Mouse (Mus musculus): ENCODE data around the gene Sat2.

The Sat2 gene

DNA sequence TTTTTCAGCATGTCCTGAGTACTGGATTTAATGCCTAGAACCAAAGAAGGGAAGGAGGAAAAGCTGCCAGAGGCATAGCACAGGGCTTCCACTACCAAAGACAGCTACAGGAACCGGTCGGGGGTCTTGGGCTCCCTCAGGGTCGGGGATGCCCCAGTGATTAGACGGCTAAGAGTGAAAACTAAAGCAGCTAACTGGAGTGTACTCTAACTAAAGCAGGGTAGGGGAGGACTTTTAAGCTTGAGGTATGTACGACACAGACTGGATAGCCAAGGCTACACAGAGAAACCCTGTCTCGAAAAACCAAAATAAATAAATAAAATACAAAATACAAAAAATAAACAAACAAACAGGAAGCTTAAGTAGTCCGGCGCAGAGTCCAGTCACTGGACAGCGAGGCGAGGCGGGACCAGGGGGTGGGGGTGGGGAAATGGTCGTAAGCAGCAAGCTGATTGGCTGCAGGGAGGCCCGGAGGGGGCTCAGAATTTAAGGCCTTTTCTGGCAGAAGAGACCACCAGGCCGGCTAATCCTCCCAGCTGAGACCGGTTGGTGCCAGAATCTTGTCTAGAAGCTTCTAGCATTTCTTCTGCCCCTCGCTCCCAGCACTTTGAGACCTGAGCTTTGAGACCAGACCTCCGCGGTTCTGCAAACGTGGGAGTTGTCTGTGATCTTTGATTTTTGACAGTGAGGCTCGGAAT lies at the start of gene Sat2:
TSS of gene Sat2 (plus strand) at position 454 of the 698 bp plus-strand sequence.
- peak; percentile 87 for DNase-seq (ENCODE audit: inconsistent ontology term)

- no peak for DNase-seq (ENCODE audit: inconsistent ontology term)
Measured at GRCm38 (mm10) chr11:69575220-69575619, 46.6 kb upstream of the Sat2 start.

- no peak for DNase-seq (ENCODE audit: inconsistent ontology term)
Measured at GRCm38 (mm10) chr11:69576307-69576706, 45.5 kb upstream of the Sat2 start.

- no peak for DNase-seq (ENCODE audit: inconsistent ontology term)
Measured at GRCm38 (mm10) chr11:69578301-69578700, 43.5 kb upstream of the Sat2 start.

DNA sequence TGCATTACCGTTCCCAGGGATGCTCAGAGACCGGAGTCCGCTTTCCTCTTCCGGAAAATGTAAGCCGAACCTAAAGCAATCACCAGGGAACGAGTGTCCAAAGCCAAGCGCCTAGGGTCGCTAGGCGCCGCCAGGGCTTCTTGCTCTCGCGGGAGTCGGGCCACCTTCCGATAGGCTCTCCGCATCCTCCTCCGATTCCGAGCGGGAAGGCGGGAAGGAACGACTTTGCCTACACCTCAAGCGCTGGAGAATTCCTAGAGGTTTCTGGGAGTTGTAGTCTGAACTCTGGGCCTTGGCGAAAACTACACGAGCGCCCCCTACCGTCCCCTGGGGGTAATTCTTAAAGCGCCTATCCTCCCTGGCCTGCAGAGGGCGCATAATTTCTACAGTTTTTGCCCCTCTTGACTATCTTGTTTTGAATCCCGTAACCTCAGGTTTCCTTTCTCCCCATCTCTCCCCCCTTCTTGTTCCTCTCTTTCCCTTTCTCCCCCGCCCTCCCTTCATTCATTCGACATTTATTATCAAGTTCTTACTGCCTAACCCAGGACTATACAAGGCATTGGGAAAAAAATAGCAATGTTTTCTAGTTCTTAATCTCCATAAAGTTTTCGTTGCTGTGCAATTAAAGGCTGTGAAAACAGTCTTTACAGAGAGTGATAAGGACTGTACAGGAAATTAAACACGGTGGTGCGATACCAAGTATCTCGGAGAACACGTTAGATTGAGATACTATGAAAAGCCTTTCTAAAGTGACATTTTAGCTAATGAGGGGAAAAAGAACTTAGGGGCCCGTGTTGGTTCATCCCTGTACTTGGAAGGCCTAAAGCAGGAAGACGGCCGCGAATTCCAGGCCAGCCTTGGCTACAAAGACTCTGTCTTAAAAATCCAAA lies 42.5 kb upstream of the Sat2 start:
- peak; percentile 99 for DNase-seq (ENCODE audit: inconsistent ontology term)

- DNase-seq (ENCODE audit: inconsistent ontology term), result peak; percentile 94
Measured at GRCm38 (mm10) chr11:69580091-69580514, 41.7 kb upstream of the Sat2 start, which contains the start of the genes Wrap53 and Trp53. Gene Wrap53, minus strand, starts transcription at chr11:69580255. Gene Trp53, plus strand, starts transcription at chr11:69580359.

DNA sequence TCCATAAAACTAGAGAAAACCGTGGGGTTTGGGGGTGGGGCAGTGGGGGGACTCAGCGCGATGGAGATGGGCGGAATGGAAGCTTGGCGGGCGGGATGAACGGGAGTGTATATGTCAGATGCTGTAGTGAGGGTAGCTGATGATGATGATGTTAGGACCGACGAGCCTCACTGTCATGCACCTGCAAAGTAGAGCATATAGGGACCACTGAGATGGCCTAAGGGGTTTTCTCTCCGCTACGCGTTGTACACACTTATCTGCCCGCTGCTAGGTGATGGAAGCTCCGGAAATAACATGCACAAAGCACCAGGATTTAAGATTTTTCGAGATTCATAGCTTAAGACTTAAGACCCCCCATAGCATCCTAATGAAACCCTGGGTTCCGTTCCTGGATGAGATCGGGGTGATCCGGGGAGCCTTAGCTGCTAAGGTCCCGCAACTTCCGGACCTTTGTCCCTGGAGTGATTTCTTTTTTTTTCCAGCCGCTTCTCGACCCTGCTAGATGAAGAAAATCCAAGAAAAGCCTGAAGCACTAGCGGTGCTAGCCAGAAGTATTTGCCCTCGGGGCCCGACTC lies 41.2 kb upstream of the Sat2 start:
- no peak for DNase-seq (ENCODE audit: inconsistent ontology term)

DNA sequence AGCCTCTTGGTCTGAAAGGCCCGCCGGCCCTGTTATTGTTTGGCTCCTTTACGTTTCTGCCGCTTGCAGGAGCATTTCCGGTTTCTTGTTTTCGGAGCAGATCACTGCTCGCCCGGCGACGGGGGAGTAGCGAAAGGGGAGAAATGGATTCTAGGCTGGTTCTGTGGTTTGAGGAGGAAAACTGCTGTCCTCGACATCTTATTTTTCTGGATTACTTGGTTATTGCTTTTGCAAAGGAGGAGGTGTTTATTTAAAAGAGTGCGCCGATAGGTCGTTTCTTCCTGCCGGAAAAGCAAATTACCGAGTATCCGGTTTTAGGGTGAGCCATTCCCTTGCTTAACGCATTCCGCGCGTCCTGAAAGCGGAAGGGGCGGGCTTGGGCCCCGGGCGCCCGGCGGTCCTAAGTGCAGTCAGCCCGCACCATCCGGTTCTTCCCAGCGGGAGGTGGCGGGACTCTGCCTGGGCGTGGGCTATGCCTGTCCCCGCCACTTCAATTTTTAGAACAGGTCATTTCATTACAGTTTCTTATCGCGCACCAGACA lies 40.6 kb upstream of the Sat2 start:
- DNase-seq (ENCODE audit: inconsistent ontology term), result peak; percentile 97

DNA sequence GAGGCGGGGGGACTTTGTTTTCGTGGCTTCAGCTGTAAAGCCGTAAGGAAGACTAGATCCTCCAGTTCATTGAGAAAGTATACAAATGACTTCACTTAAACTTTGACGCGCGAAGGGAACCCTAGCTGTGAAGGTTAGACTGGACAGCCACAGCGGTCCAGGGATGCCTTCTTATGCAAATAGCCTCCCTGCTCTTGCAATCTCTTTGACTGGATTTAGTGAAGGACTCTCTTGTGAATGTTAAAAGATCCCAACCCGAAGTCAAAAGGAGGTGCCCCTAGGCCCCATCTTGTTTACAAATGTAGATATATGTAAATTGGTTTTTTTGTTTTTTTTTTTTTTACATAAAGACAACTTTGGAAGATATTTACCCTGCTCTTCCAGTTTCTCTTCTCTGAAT lies 40.0 kb upstream of the Sat2 start:
- DNase-seq (ENCODE audit: inconsistent ontology term), result no peak

GRCm38 (mm10) chr11:69582230-69582805 lies 39.5 kb upstream of the Sat2 start:
- no peak for DNase-seq (ENCODE audit: inconsistent ontology term)

- no peak for DNase-seq (ENCODE audit: inconsistent ontology term)
Measured at GRCm38 (mm10) chr11:69584008-69584407, 37.8 kb upstream of the Sat2 start.

- no peak for DNase-seq (ENCODE audit: inconsistent ontology term)
Measured at GRCm38 (mm10) chr11:69584937-69585336, 36.9 kb upstream of the Sat2 start.

- DNase-seq (ENCODE audit: inconsistent ontology term), result no peak
Measured at GRCm38 (mm10) chr11:69585718-69586325, 36.0 kb upstream of the Sat2 start.

GRCm38 (mm10) chr11:69589207-69589834 lies 32.5 kb upstream of the Sat2 start:
- no peak for DNase-seq (ENCODE audit: inconsistent ontology term)

GRCm38 (mm10) chr11:69590622-69591021 lies 31.2 kb upstream of the Sat2 start:
- no peak for DNase-seq (ENCODE audit: inconsistent ontology term)

GRCm38 (mm10) chr11:69591424-69591823 lies 30.4 kb upstream of the Sat2 start:
- no peak for DNase-seq (ENCODE audit: inconsistent ontology term)

DNA sequence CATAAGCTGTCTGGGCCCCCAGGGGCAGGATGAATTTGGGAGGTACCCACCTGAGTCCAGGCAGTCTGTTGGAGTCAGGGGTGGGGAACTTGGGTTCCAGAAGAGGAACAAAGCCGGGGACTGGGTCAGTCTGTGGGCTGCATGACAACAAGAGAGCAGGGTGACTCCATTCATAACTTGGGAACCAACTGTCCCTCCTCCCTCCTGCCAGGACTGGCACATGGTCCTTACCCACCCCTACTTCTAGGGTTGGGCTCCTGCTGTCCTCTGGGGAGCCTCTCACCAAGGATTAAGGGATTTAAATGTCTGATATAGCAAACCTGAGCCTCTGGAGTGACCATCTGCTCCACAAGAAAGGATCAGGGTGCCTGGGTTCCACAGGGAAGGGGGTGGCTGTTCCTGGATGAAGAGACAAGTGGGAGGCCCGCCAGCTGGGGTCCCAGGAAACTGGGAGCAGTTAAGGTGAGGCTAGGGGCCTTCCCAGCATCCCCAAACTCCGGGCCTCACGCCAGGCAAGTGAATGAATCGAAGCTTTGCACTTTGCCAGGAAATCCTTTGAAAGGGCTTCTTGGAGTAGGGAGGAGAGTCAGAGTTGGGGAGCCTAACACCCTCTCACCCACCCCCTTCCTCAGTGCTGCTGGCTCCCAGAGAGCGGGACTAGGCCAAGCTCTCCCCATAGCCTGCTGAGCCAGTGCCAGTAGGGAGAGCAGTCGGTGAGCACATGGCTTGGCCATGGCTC lies 29.8 kb upstream of the Sat2 start:
- peak; percentile 30 for DNase-seq (ENCODE audit: inconsistent ontology term)

DNA sequence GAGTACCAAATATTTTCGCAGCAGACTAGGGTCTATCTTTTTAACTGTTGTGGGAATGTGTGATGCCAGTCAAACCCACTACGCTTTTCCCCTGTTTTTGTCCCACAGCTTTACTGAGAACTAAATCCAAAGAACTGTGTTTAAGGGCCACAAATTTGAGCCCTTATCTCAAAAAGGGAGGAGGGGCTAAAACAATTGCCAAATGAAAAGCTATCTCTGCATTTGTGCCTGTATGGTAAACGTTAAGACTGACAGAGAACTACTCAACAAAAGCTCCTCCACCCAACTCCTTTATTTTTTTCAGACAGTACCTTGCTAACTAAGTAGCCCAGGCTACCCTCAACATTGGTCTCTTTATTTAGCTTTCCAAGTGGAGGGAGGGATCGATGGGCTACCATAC lies 29.0 kb upstream of the Sat2 start:
- DNase-seq (ENCODE audit: inconsistent ontology term), result no peak

GRCm38 (mm10) chr11:69594853-69595252 lies 27.0 kb upstream of the Sat2 start:
- no peak for DNase-seq (ENCODE audit: inconsistent ontology term)

DNA sequence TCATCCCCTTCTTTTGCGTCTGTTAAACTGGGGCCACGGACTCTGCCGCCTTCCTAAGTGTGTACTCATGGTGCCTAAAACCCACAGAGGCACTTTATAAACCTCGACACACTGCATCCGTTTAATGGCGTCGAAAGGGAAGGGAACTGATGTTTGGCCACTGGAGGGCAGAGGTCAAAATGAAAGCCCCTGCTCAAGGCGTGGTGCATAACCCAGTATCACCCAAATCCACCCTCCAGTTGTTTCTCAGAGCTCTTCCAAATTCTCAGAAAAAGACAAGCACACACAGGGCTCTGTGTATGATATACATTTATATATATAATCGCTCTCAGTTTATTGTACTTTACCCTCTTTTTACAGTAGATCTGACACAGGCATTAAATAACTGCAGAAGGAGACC lies 22.4 kb upstream of the Sat2 start:
- no peak for DNase-seq (ENCODE audit: inconsistent ontology term)

Data from Muller cell, postnatal 12 days (primary cell).